Mouse (Mus musculus) gastrocnemius, postnatal 4 days (tissue): ENCODE measurements at regions not wholly inside any gene's neighbourhood (a gene's known extent, or its start where the extent isn't known, plus 50 kb on each side); places are given as distances from the start of the nearest gene placed in this dataset.
A peak's percentile ranks its signal among the peaks of the same experiment; 100 is the strongest.

ENCODE experiments used
- DNase-seq, 2 experiments: peaks; one replicate each; pipeline ENCODE4 v3.0.0; 2021 to 2022; ENCODE audit warnings: low spot score in 2 of 2, mixed read lengths in 2 of 2

DNA sequence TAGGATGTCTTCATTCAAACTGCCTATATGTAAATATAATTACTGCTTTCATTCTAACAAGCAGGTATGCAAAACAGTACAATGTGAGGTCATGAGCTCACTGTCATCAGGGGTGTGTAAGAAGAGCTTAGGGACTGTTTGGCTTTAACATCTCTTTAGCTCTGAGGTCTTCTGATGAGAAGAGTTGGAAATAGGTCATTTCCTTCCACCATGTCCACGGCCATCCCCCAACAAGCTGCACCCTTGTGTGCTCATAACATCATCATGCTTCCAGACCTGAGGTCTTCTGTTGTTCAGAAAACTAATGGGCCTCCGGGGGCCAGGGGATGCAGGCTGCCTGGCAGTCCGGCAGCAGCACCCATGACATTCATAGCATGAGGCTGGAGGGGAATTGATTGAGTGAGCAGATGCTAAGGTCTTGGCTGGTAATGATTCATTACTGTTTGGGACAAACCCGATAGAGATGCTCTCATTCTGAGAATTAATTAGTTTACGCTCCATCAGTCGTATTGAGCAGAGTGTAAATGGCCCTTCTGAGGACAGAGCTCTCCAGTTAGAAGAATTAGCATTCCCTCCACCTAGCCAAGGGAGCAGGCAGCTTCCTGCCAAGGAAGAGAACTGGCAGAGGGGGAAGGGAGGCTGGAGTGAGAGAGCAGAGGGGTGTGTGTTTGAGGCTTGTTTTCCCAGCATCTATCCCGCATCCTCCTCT is 64.0 kb downstream of the Rps24 start:
- DNase-seq: no peak

DNA sequence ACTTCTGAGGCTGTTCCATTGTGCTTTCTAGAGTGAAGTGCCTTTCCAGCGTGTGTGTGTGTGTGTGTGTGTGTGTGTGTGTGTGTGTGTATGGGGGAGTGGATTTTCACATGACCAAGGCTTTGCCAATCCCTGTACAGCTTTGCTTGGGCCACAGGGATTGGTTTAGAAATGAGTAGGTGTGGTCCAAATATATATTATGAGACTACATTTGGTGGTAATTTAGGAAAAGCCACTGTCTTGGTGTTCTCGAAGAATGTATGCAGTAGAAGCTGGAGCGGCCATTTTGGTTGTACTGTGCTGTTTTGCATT is 64.5 kb downstream of the Rps24 start:
- no peak for DNase-seq

DNA sequence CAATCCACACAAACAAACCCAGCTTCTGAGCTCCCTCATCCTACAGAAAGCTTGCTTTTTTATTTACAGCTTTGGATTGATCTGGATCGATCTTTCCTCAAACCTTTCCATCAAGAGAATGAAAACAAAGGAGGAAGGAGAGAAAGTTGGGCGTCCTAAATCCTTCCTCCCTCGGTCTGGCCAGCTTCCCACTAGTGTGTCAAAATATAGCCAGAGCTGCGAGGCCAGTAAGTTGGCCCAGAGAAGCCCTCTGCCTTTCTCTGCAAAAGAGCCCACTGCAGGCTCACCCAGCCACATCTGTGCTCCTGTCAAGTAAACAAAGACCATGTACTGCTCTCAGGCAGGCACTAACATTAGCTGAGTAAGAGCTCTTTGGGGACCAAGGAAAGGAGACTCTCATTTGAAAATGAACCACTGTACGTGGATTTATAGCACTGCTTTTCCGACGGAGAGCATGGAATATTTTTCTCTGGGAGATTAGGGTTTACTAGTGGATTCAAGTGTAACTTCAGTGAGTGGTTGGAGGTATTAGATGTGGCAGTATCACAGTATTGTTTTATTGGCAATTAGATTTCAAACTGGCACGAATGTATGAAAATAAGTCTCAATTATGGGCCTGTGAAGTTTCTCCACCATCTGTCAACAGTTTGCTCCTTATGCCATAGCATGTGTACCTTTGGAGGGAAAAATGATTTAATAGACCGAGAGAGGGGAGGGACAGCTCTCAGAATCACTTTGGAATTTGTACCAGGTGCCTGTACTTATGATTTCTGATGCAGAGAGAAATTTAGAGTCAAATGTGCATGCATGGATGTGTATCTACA is 78.1 kb downstream of the Rps24 start:
- no peak for DNase-seq

DNA sequence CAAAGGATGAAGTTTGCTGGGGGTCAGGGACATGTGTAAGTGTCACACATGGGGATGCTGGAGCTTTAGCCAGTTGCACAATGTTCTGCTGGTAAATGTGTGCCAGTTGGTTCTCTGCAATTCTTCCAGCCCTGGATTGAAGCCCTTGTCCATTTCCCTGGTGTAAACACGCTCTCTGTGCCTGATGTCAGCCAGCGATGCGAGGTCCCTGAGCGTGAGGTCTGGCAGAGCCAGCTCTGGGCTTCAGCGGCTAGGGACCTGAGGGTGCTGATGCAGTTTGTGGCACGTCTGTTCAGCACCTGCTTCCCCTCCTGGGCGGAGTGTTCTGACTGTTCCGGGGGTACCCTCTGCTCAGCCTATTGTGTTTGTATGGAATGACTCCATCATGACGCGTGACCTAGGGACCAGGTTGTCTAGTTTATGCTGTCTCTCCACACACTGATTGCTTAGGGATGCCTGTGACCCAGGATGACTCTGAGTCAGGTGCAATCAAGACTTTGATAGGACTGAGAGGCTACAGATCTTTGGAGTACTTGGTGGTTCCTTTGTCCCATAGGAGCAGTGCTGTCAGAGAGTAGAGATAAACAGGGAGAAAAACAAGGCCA is 78.9 kb downstream of the Rps24 start:
- DNase-seq: no peak

DNA sequence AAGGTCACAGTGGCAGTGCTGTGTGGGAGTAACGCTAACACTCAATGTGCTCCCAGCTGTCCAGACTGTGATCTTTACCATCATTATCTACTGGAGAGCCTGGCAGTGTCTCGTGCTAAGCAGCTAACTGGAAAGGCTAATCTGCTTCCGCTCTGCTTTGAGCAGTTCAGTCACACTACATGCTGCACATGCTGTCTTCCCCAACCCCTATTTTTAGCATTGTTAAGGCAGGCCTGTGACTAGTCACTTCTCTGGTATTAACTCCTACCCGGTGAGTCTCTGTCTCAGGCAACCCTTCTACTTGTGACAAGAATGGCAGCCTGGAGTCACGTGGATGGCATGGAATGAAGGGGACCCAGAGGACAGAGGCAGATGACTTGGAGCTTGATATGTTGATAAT is 88.2 kb downstream of the Rps24 start:
- DNase-seq: no peak

DNA sequence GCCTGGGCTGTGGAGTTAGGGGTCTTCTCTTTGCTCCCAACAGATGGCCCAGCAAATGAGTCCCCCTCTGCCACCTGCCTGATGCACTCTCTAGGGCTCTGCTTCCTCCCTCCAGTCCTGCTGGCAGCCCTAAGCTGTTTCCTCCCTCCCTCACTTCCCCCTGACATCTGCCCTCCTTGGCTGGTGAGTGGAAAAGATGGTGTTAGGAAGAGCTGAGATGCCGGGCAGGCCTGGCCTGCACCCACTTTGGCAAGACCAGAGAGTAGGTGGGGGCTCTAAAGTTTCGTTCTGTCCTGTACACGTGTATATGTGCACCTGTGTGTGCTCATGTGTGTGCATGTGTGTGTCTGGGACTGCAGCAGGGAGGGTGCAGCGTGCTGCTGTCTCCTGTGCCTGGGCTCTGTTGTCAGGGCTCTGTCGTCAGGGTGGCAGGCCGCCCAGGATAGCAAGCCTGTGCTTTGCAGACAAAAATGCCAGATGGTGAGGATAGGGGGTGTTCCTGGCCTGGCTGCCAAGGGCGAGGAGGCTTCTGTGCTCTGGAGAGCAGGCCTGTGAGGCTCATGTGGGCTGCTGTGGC is 91.7 kb downstream of the Rps24 start:
- peak; percentile 51 to 81 for DNase-seq

DNA sequence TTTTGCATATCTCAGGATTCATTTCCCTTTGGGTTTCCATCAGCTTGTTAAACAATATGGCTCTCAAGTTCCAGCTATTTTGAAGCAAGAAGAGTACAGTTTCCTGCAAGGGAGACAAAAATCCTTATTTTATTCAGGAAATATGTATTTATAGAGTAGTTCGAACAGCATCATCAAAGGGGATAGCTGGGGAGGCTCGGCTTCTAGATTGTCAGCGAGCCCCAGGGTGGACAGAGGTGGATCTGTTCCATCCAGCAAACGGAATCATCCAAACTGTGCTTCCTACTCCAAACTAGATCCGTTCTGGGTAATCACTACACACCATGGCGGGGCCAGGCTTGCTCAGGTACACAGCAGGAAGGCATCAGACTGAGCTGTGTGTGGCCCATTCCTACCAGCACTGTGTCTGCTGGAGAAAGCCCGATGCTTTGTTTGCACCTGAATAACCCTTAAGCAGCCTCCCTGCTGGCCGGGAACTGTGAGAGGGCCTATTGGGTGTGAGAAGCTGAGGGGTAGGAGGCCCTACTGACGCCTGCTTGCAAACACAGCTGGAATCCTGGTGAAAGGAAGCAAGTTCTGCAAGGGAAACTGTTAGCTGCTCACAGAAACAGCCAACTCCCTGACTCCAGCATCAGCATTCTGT is 92.3 kb downstream of the Rps24 start:
- peak in 1 of 2 experiments; percentile 22 for DNase-seq

DNA sequence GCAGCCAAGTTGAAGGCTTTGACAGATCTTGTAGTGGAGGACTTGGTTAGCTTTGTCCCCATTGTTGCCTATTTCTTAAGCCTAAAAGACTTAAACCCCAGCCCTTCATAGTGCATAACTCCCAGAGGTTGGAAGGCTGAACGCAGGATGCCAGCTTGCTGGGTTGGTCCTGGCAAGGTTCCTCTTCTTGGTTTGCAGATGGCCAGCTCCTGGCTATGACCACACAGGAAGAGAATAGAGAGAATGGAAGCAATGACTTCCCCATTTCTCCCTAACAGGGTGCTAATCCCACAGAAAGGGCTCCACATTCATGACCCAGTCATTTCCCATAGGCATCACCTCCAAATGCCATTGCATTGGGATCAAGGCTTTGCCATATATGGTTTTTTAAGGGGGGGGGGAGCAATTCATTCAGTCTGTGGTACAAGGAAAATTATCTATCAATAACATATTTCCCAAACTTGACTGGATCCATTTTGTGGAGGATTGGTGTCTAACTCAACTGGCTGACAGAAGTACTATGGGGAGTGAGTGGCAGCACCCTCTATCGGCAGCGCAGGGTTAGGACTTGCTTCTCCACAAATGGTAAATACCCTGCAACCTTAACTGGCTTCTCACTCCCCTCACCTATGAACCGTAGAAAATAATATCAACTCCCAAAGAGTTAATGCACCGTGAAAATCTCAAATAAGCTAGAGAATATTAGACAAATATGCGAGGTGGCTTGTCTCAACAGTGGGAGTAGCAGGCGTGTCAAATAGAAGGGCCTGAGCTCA is 99.4 kb downstream of the Rps24 start:
- DNase-seq: no peak

DNA sequence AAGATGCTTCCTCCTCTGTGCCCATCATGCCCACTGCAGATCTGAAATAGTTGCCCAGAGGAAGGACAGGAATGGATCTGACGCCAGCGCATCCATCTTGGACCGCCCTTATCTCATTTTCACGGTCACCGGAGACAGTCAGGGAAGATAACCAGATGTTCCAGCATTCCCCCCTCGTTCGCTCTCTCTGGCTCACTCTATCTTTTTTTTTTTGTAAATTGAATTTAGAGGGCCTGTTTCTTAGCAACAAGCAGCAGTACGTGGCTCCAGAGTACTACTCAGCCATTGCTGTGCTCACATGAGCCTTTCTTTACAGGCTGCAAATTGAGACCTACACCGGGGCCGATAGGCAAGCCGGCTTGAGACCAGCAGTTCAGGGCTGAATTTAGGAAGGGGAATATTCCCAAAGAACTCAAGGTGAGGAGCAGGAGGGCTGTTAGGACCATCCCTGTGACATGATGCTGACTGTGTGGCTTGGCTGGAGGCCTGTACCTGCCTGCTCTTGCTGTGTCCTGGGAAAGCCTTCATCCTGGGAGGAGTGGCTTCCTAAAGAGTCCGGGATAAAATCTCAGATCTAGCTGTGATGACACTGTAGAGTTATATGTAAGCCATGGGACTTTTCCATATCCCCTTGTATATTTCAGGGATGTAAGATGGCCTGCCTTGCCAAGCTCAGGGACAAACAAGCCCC is 100.2 kb downstream of the Rps24 start:
- no peak for DNase-seq

DNA sequence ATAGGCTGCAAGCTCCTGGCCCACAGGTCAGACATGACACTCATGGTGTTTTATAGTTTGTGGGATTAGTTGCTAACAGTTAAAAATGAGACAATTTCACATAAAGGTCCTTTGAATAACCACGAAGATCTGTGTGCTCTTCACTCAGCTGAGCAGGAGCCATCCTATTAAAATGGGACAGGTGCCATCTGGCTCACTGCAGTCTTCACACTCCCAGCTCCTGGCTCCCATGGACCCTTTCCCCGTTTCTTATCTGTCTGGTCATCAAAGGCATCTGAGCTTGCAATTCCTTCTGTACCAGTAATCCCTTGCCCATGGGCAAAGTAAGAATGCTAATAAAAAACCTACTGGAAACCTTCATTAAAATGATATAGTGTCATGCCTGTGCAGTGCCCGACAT is 101.1 kb downstream of the Rps24 start:
- DNase-seq: no peak

DNA sequence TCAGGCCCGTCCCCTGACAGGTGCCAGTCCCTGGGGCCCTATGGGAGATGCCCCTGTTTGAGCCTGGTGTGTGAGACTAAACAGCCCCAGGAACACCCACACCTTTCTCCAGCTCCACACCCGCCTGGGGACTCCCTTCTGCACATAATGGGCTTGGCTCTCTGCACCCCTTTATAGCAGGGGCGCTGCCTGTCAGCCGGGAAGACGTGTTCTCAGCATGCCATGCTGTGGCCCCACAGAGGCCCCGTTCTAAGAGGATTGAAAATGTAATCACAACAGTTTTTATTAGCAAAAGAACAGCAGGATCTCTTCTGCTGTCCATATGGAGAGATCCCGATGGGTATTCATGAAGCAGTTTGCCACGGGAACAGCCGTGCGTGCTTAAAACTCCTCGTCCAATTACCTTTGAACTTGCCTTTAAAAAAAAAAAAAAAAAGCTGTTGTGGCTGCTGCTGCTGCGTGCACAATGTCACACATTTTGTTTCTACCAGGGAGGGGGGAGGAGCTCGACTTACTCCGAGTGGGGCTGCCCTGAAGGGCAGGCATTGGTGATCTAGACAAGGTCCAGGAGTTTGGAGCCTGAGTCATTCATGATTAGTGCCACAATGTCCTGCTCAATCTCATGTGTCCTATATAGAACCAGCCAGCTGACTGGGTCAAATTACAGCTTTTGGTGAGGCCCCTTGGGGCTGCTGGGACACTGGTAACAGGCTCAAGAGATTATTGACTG is 119.7 kb downstream of the Rps24 start:
- DNase-seq: no peak

DNA sequence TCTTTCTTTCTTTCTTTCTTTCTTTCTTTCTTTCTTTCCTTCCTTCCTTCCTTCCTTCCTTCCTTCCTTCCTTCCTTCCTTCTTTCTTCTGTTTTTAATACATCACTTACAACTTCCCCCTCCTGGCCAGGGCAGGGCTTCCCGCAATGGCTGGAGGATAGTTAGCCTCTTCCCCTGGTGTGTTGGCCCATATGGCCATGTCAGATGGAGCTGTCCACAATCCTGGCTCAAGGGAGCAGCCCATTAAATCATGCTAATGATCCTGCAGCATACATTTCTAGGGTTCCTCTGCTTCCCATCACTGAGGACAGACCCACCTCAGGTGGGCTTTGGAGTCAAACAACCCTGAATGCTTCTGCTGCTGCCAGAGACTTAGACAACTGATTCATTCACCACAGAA is 121.4 kb downstream of the Rps24 start:
- no peak for DNase-seq

DNA sequence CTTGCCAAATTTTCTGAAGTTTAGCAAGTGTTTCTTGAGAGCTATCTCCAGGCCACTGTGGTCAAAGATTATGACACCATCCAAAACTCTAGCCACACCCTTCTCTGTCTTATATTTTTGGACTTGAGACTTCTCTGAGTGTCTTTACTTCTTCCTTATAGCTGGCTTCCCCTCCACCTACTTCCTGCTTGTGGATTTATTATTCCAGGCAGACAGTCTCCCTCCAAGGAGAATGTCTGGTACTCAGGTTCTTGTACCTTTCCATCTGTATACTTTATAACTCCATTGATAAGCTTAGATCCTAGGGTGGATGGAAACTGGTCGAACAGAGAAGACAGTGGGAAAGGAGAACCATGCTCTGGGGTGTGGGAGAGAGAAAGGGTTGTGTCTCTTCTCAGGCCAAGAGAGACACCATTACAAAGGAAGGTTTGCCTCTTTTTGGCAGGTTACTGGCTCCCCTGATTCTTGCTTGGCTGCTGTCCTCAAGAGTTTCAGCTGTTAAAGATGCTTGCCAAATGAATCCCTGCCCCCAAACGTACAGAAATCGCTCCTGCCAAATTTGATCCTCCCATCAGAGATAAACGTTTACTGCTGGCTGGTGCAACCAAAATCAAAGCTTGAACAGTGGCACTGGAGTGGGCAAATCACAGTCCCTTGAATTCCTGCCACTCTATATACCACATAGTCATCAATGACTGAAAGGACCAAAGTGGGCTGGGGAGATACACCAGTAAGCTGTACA is 125.5 kb downstream of the Rps24 start:
- DNase-seq: no peak

DNA sequence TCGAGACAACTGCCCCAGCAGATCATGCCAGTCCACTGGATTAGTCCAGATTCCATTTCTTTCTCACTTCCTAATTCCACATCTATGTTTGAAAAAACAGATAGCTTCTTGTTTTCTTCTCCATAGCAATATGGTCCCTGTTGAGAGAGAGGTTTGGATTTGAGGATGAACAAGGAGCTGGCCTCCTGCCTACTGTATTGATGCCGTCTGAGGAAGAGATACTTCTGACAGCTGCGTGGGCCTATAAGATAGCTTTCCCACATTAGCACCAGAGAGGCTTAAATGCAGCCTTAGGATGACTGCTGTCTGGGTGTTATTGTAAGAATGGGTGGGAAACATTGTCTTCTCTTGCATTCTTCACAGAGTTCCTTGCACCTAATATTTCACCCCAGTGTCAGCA is 128.9 kb downstream of the Rps24 start:
- DNase-seq: no peak

DNA sequence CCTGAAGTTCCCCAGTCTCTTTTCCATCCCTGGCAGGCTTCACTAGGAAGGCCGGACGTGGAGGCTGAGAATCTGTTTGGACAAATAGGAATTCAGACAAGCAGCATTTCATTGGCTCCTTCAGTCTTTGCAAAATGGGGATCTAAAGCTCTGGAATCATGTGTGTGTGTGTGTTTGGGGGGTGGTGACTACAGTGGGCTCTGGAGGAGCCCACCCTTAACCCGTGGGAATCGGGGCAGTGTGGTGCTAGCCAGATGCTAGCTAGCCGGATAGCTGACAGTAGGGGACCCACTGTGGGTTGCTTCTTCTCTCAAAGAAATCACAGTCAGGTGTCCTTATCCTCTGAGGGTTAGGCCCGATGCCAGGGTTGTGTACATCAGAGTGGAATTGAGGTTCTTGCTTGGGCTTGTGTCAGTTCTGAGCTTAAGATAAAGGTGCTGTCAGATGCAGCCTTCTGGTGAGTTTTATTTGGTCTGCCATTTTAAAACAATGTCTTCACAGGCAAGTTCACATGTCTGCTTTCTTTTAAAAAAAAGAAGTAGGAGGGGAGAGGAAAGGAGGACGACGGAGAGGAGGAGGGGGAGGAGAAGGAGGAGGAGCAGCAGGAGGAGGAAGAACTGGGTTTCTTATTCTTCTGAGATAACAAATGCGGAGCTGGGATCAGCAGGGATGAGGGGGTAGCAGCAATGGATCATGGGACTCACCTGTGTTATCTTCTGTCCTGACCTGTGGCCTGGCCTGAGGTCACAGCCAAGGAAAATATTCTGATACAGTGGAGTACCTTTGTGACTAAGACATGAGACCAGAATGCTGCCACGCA is 129.6 kb downstream of the Rps24 start:
- no peak for DNase-seq

DNA sequence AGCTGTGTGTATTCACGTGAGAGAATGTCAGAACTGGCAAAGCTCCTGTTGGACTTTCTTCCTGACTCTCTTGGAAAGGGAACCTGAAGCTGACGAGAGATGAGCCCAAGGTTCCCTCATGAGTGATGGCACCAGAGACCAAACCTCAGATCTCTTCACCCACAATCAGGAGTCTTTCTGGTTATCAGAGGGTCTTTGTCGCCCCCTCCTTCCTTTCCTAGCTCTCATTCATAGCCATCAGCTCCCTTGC is 130.1 kb downstream of the Rps24 start:
- no peak for DNase-seq

DNA sequence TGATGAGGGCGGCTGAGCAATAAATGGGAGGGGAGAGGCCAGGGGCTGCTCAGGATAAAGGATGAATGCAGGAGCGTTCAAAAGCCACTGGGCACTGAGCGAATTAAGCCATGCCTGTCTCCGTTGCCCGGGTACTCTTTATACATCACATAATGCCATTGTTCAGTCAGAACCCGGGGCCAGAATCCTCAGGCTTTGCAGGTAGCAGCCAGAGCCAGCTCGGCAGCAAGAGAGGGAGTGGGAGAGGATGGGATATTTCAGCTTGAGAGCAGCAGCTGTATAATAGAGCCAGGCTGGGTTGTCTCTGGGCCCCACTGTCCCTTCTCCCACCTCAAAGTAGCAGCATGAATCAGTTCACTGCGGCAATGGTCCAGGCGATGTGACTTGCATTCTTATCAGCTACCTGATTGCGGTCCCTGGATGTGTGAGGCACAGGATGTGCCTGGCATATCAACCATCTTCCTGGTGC is 130.5 kb downstream of the Rps24 start:
- DNase-seq: no peak
